Mouse (Mus musculus) frontal cortex, adult 2 months (tissue): ENCODE measurements at regions not wholly inside any gene's neighbourhood (a gene's known extent, or its start where the extent isn't known, plus 50 kb on each side); places are given as distances from the start of the nearest gene placed in this dataset.
A peak's percentile ranks its signal among the peaks of the same experiment; 100 is the strongest.

ENCODE experiments used
- DNase-seq, 2 experiments: peaks; one replicate each; pipeline ENCODE4 v3.0.0; 2022; ENCODE audit warnings: low spot score in 1 of 2; ENCODE audit errors: extremely low spot score in 1 of 2

- peak; percentile 31 to 91 for DNase-seq
These were observed 161.1 kb downstream of the March11 start for GRCm38 (mm10) chr15:26469901-26470383.

- DNase-seq: no peak
These were observed 178.5 kb downstream of the March11 start for GRCm38 (mm10) chr15:26487378-26487777.
